Mouse (Mus musculus) cerebellum, postnatal 36 days (tissue): ENCODE measurements around the gene Wrnip1.
"Not testable (repeated sequence)": the region's sequence is repeated elsewhere in the genome, so short reads cannot be mapped to it uniquely, and the experiment has no call there.

ENCODE experiments used
- DNase-seq, 2 experiments: peaks; one replicate each; pipeline ENCODE4 v3.0.0; 2021 to 2022; ENCODE audit warnings: mixed read lengths in 2 of 2

The Wrnip1 gene

DNA sequence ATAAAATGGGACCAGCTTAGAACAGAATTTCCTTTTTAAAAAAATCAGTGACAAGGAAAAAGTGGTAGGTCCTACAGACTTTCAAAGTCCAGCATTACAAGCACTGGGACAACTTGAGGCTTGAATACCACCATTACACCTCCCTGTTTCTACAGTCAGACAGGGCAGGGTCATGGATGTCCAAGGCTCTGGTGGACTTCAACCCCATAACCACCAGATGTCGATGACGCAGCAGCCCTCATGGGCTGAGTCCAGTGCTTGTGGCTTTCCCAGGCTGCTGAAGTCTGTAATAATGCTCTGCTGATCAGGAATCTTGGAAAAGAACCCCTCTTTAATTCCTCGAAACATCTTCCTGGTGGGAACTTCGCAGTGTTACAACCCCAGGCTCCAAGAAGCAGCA lies 50.7 kb downstream of the Wrnip1 start:
- DNase-seq, result no peak

DNA sequence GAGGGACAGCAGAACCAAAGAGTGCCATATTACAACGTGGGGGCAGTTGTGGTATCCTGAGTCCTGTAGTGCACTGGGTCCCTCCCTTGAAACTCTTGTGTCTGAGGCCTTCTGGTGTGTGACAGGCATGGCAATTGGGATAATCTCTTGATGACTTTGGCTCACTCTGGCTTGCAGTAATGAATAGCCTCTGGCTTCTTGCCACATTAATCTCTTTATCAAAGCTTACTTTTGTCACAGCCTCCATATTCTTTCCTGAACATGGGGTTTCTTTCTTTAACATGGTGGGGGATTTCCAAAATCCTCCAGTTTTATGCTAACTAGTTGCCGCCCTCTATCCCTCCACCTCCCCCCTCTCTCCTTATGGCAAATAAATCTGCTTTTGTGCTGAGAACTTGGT lies 51.2 kb downstream of the Wrnip1 start:
- no peak for DNase-seq

DNA sequence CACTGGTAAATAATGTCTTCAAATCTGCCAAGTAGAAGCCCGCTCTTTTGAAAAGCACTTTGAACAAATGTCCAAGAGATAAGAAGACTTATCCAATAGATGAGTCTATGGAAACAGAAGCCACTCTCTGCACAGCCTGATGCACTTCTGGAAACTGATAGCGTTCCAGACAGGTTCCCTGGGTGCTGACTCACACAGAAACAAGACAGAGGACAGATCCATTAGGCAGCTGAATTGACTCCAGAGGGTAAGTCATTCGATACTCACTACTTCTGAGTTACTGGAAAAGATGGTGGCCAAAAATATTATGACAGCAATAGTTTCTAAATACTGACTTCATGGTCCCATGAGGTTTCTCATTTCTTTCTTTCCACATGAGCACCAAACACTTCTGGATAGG lies 59.0 kb downstream of the Wrnip1 start:
- no peak for DNase-seq

DNA sequence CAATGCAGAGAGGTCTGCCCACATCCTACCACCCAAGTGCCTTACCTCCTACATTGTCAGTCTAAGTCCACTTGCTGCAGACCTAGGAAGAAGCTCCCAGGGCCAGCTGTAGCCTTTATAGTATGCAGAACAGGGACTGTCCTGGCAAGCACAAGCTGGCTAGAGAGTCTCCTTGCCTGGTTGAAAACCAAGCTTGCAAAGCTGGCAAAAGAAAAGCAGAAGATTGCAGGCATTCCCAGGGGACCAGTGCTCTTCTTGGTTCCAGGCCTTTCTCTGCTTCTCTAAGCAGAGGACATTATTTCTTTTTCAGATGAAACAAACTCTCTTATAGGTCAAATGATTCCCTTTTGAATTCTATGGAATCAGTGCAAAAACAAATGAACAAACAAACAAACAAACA lies 61.6 kb downstream of the Wrnip1 start:
- no peak for DNase-seq

DNA sequence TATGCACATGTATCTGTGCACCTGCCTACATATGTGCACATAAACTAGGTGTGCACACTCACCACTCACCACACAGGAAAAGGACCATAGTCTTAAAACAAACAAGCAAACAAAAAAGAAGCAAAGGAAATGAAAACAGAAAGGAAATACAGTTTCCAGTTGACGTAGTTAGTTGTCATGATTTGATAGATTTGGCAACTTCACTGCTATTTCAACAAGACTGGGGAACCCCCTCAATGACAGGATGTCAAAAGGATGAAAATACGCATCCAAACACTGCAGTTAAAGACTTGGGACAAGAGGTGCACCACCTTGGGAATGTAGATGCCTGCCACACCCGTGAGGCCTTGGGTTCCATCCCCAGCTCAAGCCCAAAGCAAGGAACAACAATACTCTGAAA lies 62.7 kb downstream of the Wrnip1 start:
- DNase-seq, result not testable (repeated sequence)

DNA sequence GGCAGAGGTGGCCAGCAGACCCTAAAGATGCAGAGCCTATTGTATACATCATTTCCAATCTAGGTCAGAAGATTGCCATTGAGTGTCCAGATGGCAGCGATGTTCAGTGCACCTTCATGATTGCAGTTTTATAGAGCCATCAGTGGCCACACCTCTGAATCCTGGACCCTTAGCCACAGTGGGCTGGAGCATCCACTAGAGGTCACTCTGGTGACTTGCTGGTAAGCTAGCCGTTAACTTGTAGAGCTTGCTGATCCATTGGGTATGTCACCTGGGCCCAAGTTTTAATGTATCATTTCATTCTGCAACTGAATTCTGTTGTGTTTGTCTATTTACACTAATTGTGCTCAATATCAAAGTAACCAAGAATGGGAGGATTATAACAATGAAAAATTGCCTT lies 63.8 kb downstream of the Wrnip1 start:
- DNase-seq, result no peak

DNA sequence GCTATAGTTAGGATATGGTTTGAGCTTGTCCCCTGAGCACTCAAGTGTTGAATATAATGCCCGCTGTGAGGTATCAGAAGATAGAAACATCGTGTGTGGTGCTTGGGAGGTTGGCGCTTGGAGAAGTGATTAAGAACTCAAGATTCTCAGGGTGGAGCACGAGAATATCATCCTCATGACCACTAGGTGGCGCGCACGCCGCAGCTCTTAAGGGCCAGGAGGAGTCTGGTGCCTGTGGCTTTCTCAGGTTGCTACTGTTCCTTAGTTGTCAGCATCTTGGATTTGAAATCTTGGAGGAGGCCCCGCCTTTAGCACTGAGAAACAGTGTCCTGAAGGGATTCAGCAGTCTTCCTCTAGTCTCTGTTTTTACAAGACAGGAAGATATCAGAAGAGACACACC lies 64.6 kb downstream of the Wrnip1 start:
- DNase-seq, result peak; percentile 65 to 68

DNA sequence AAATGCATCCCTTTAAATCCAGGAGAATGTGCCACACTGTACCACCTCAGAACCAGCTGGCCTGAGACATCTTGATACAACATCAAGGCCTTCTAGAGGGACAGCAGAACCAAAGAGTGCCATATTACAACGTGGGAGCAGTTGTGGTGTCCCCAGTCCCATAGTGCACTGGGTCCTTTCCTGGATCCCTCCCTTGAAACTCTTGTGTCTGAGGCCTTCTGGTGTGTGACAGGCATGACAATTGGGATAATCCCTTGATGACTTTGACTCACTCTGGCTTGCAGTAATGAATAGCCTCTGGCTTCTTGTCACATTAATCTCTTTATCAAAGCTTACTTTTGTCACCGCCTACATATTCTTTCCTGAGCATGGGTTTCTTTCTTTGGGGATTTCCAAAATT lies 65.2 kb downstream of the Wrnip1 start:
- no peak for DNase-seq

DNA sequence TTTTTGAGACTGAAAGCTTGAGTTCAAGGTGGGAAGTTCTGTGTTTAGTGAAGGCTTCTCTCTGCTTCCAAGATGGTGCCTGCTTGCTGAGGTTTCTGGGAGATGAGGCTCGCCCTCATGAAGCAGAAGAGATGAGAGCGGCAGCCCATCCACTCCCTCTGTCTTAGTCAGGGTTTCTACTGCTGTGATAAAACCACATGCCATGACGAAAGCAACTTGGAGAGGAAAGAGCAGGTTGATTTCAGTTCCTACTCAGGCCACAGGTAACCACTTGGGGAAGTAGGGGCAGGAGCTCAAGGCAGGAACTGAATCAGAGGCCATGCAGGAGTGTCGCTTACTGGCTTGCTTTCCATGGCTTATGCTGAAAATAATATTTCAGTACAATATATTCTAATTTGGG lies 66.4 kb downstream of the Wrnip1 start:
- DNase-seq, result not testable (repeated sequence)

DNA sequence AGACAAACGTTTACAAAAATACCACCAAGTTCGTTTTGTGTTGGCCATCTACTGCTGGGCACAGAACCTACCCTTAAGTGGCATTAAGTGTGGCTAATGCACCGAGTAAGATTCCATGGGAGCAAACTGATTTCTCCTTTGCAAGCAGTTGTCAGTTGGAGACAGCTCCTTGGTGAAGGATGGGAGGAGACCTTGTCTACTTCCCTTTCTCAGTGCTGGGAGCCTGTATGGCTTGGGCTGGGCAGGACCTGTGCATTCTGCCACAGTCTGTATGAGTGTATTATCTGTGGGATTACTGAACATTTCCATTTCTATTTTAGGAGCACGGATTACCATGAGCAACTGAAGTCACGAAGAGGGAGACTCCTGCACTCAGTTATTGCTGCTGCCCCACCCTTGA lies 67.0 kb downstream of the Wrnip1 start:
- DNase-seq, result no peak
